Mouse (Mus musculus): ENCODE measurements around the gene Tex14.

DNA sequence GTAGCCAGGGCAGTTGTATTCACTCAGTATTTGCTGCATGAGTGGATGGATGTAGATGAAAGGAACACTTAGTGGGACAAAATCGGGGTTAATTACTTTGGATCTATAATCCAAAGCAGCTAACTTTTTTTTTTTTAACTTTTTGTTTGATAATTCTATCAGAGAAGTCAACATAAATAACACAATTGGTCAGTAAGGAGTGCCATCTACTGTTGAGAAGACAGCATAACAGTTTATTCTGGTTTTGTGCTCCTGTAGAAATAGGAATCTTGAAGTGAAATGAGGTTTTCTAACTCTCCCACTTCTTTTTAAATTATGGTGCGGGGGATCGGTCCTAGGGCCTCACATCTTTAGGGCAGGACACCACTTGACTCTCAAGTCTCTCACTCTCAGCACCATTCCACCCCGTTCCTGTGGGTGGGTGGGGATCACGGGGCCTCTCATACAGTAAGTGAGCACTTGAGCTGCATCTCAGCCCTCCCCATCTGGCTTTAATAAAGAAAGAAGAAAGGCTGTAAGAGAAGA is 99.9 kb downstream of the Tex14 start:
- TF ChIP-seq POLR2A (IDR thresholded peaks at IDR 0.05; ENCODE audit: insufficient read depth, low read depth, low read length) (no peak), CTCF (IDR thresholded peaks at IDR 0.05) (peak; percentile 85), EP300 (IDR thresholded peaks at IDR 0.05; ENCODE audit: insufficient read depth, low read depth, low read length) (no peak)

All from heart, adult 2 months (tissue).